Mouse (Mus musculus): ENCODE measurements around the gene Zfp937.
"Not testable (repeated sequence)": the region's sequence is repeated elsewhere in the genome, so short reads cannot be mapped to it uniquely, and the experiment has no call there.

Gene Zfp937

GRCm38 (mm10) chr2:150217600-150218362 lies at the start of gene Zfp937:
Zfp937 (plus strand) TSS chr2:150218073.
- in situ Hi-C loops (cut with MboI, MseI), result not testable (repeated sequence)

GRCm38 (mm10) chr2:150173833-150174232 lies 44.0 kb upstream of the Zfp937 start:
- in situ Hi-C loops (cut with MboI, MseI), result no loop called here

- in situ Hi-C loops (cut with MboI, MseI), result not testable (repeated sequence)
Measured at GRCm38 (mm10) chr2:150179579-150179978, 38.3 kb upstream of the Zfp937 start, which contains the start of gene Gm10770. Gm10770 (minus strand) TSS chr2:150179679.

GRCm38 (mm10) chr2:150181046-150181445 lies 36.8 kb upstream of the Zfp937 start:
- in situ Hi-C loops (cut with MboI, MseI), result not testable (repeated sequence)

- in situ Hi-C loops (cut with MboI, MseI), result not testable (repeated sequence)
Measured at GRCm38 (mm10) chr2:150181570-150181999, 36.3 kb upstream of the Zfp937 start, which contains the start of gene Gm14139. Gm14139 (plus strand) TSS chr2:150181755.

- in situ Hi-C loops (cut with MboI, MseI), result not testable (repeated sequence)
Measured at GRCm38 (mm10) chr2:150218363-150218725, 471 bp downstream of the Zfp937 start.

- in situ Hi-C loops (cut with MboI, MseI), result loop anchor here (5.0 kb wide), 1 partner anchor 214 kb away; no protein-coding TSS in a partner anchor
Measured at GRCm38 (mm10) chr2:150223263-150223662, 5.4 kb downstream of the Zfp937 start.

- in situ Hi-C loops (cut with MboI, MseI), result no loop called here
Measured at GRCm38 (mm10) chr2:150243211-150243610, 25.3 kb downstream of the Zfp937 start.

GRCm38 (mm10) chr2:150255491-150255890 lies 37.6 kb downstream of the Zfp937 start, which contains the start of gene Gm21994:
Gm21994 (minus strand) TSS chr2:150255591.
- in situ Hi-C loops (cut with MboI, MseI), result not testable (repeated sequence)

- in situ Hi-C loops (cut with MboI, MseI), result not testable (repeated sequence)
Measured at GRCm38 (mm10) chr2:150256861-150257260, 39.0 kb downstream of the Zfp937 start.

GRCm38 (mm10) chr2:150257291-150257690 lies 39.4 kb downstream of the Zfp937 start, which contains the start of gene Gm14124:
Gm14124 (plus strand) TSS chr2:150257517.
- in situ Hi-C loops (cut with MboI, MseI), result not testable (repeated sequence)

All from regulatory T cell (primary cell).